Mouse (Mus musculus): Measurements from ENCODE around the gene S100z. TPM values are rescaled to one million over a fixed set of nuclear protein-coding genes. Genes with fewer than 3 reads are reported as not detected.

The S100z gene
- polyA plus RNA-seq, 1 experiment from 2014 or later, result not detected

GRCm38 (mm10) chr13:95493296-95493695 lies 14.8 kb upstream of the S100z start:
- Histone ChIP-seq H3K4me2 (replicated peaks) (no peak overlapping the region), H3K27me3 (0 out of 2 replicates have a peak, but pooled peaks cover 4% of the 10 kb centered on the region), H3K4me3 (no peak overlapping the region), H3K36me3 (no peaks in the 10 kb centered on the region), H3K9ac (replicated peaks) (no peak overlapping the region), H3K9me3 (no peaks in the 10 kb centered on the region), H3K4me1 (peaks cover 5% of the 10 kb centered on the region; the same call in 1 of the 2 replicates), H3K27ac (replicated peaks) (no peak overlapping the region)
- no peak for ATAC-seq (ENCODE audit: low FRiP score, low read depth)
- WGBS, result 75% methylated on average over 5 of the region's 5 CpGs

GRCm38 (mm10) chr13:95491327-95491726 lies 12.8 kb upstream of the S100z start:
- no peaks in the 10 kb centered on the region for H3K9me3 ChIP-seq
- no peak overlapping the region for H3K4me2 ChIP-seq (replicated peaks)
- no peaks in the 10 kb centered on the region for H3K36me3 ChIP-seq
- WGBS, result 57% methylated on average over 11 of the region's 11 CpGs
- H3K27me3 ChIP-seq, result 0 out of 2 replicates have a peak, but pooled peaks cover 4% of the 10 kb centered on the region
- no peak overlapping the region for H3K4me3 ChIP-seq
- H3K27ac ChIP-seq (replicated peaks), result no peak overlapping the region
- ATAC-seq (ENCODE audit: low FRiP score, low read depth), result no peak
- no peak overlapping the region for H3K9ac ChIP-seq (replicated peaks)
- H3K4me1 ChIP-seq, result no peaks in the 10 kb centered on the region

DNA sequence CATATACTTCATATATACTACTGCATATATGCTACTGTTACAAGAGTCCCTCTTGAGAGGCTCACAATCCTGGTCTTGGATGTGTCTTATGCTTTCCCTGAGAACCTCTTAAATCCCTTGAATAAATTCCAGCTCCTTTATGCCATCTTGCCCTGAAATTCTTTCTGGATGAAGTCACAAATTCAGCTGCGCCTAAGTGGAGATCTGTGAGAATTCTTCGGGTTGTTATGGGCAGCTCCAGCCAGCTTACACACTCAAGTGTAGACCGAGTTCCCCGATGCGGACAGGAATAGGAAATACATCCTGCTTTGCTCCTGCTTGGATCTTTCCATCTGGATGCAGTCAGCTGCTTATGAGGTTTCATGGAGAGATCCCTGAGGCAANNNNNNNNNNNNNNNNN lies 6.1 kb upstream of the S100z start:
- Histone ChIP-seq H3K27me3 (peaks cover 8% of the 10 kb centered on the region; the same call in 1 of the 2 replicates), H3K9me3 (no peaks in the 10 kb centered on the region), H3K9ac (replicated peaks) (no peak overlapping the region), H3K36me3 (no peaks in the 10 kb centered on the region), H3K4me1 (0 out of 2 replicates have a peak, but pooled peaks cover 3% of the 10 kb centered on the region), H3K4me3 (no peak overlapping the region), H3K4me2 (replicated peaks) (no peak overlapping the region), H3K27ac (replicated peaks) (no peak overlapping the region)
- 54% methylated on average over 5 of the region's 5 CpGs for WGBS
- no peak for ATAC-seq (ENCODE audit: low FRiP score, low read depth)

DNA sequence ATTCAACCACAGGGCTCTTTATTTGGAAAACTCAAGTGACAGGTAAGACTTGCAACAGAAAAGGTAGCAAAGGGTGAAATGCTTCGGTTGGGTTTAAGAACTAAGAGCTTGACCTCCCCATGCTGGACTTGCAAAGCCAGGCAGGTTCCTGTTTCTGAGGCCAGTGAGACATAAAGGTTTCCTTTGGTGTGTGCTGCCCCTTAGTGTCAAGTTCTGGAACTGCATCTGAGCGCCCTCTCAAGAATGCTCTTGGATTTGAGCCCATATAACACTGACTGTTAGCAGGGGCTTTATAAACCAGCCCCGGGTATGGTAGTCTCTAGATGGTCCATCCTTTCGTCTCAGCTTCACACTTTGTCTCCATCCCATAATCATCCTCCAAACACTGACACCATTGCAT lies 2.9 kb upstream of the S100z start:
- H3K4me2 ChIP-seq (replicated peaks), result no peak overlapping the region
- no peaks in the 10 kb centered on the region for H3K36me3 ChIP-seq
- H3K4me3 ChIP-seq, result no peak overlapping the region
- 18% methylated on average over 4 of the region's 4 CpGs for WGBS
- no peaks in the 10 kb centered on the region for H3K9me3 ChIP-seq
- peak; percentile 34; the same call in 1 of the 2 replicates for ATAC-seq (ENCODE audit: low FRiP score, low read depth)
- H3K4me1 ChIP-seq, result 0 out of 2 replicates have a peak, but pooled peaks cover 3% of the 10 kb centered on the region
- H3K27ac ChIP-seq (replicated peaks), result no peak overlapping the region
- H3K27me3 ChIP-seq, result peaks cover 8% of the 10 kb centered on the region; the same call in 1 of the 2 replicates
- no peak overlapping the region for H3K9ac ChIP-seq (replicated peaks)

DNA sequence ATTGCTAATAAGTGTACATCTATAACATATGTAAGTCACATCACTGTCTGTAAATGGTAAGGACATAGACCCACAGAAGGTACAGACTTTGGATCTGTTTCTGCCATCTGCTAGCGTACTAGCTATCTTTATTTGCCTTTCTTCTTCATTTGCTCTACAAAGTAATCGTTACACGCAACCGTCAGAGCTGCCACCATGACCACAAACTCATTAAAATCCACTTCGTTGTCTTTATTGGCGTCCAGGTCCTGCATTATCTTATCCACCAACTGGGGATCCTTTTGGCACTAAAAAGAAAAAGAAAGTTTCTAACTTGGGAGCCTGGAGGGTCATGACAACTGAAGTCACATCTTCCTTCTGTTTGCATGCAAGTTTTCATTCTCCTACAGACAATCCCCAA lies 1.3 kb downstream of the S100z start:
- WGBS, result 87% methylated on average over 6 of the region's 6 CpGs
- H3K36me3 ChIP-seq, result no peaks in the 10 kb centered on the region
- no peaks in the 10 kb centered on the region for H3K4me1 ChIP-seq
- H3K27me3 ChIP-seq, result peaks cover 8% of the 10 kb centered on the region; the same call in 1 of the 2 replicates
- H3K27ac ChIP-seq (replicated peaks), result no peak overlapping the region
- no peak overlapping the region for H3K9ac ChIP-seq (replicated peaks)
- H3K4me2 ChIP-seq (replicated peaks), result no peak overlapping the region
- no peaks in the 10 kb centered on the region for H3K9me3 ChIP-seq
- ATAC-seq (ENCODE audit: low FRiP score, low read depth), result no peak
- H3K4me3 ChIP-seq, result no peak overlapping the region

- no peak overlapping the region for H3K4me3 ChIP-seq
- H3K27me3 ChIP-seq, result peaks cover under 1% of the 10 kb centered on the region; the same call in 1 of the 2 replicates
- no peaks in the 10 kb centered on the region for H3K9me3 ChIP-seq
- H3K36me3 ChIP-seq, result no peaks in the 10 kb centered on the region
- no peak for ATAC-seq (ENCODE audit: low FRiP score, low read depth)
- no peak overlapping the region for H3K4me2 ChIP-seq (replicated peaks)
- no peaks in the 10 kb centered on the region for H3K4me1 ChIP-seq
- WGBS, result 76% methylated on average over 7 of the region's 7 CpGs
- H3K9ac ChIP-seq (replicated peaks), result no peak overlapping the region
- H3K27ac ChIP-seq (replicated peaks), result no peak overlapping the region
Measured at GRCm38 (mm10) chr13:95475124-95475523, 3.4 kb downstream of the S100z start.

GRCm38 (mm10) chr13:95474294-95474693 lies 4.2 kb downstream of the S100z start:
- no peaks in the 10 kb centered on the region for H3K9me3 ChIP-seq
- H3K9ac ChIP-seq (replicated peaks), result no peak overlapping the region
- H3K27me3 ChIP-seq, result no peaks in the 10 kb centered on the region; the same call in 1 of the 2 replicates
- ATAC-seq (ENCODE audit: low FRiP score, low read depth), result no peak
- no peak overlapping the region for H3K4me2 ChIP-seq (replicated peaks)
- H3K27ac ChIP-seq (replicated peaks), result no peak overlapping the region
- no peak overlapping the region for H3K4me3 ChIP-seq
- 87% methylated on average over 3 of the region's 3 CpGs for WGBS
- H3K4me1 ChIP-seq, result no peaks in the 10 kb centered on the region
- H3K36me3 ChIP-seq, result no peaks in the 10 kb centered on the region

- Histone ChIP-seq H3K27ac (replicated peaks) (no peak overlapping the region), H3K36me3 (no peaks in the 10 kb centered on the region), H3K27me3 (no peaks in the 10 kb centered on the region), H3K9ac (replicated peaks) (no peak overlapping the region), H3K4me3 (no peak overlapping the region), H3K4me2 (replicated peaks) (no peak overlapping the region), H3K9me3 (no peaks in the 10 kb centered on the region), H3K4me1 (no peaks in the 10 kb centered on the region)
- ATAC-seq (ENCODE audit: low FRiP score, low read depth), result no peak
- 59% methylated on average over 2 of the region's 2 CpGs for WGBS
Measured at GRCm38 (mm10) chr13:95470970-95471369, 7.6 kb downstream of the S100z start.

DNA sequence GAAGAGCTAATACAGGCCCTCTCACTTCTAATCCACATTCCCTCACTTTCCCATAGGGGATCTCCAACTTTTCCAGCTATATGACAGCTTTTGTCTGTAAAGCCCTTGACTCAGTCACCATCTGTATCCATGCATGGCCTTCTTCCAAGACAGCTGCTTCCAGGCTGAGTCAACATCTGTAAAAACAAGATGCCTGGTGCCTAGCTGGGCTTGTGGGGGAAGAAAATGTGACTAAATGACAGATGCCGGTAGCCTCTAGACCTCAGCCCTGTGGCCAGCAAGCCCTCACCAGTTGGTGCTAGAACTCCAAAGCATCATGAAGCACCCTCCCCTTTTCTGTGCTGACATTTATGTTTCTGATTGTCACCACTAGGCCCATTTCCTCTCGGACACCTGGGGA lies 27.0 kb downstream of the S100z start:
- no peaks in the 10 kb centered on the region for H3K27me3 ChIP-seq
- no peak overlapping the region for H3K27ac ChIP-seq (replicated peaks)
- H3K36me3 ChIP-seq, result no peaks in the 10 kb centered on the region
- 92% methylated on average over 2 of the region's 2 CpGs for WGBS
- no peak for ATAC-seq (ENCODE audit: low FRiP score, low read depth)
- H3K4me3 ChIP-seq, result no peak overlapping the region
- no peak overlapping the region for H3K4me2 ChIP-seq (replicated peaks)
- H3K9me3 ChIP-seq, result no peaks in the 10 kb centered on the region
- H3K9ac ChIP-seq (replicated peaks), result no peak overlapping the region
- no peaks in the 10 kb centered on the region for H3K4me1 ChIP-seq

DNA sequence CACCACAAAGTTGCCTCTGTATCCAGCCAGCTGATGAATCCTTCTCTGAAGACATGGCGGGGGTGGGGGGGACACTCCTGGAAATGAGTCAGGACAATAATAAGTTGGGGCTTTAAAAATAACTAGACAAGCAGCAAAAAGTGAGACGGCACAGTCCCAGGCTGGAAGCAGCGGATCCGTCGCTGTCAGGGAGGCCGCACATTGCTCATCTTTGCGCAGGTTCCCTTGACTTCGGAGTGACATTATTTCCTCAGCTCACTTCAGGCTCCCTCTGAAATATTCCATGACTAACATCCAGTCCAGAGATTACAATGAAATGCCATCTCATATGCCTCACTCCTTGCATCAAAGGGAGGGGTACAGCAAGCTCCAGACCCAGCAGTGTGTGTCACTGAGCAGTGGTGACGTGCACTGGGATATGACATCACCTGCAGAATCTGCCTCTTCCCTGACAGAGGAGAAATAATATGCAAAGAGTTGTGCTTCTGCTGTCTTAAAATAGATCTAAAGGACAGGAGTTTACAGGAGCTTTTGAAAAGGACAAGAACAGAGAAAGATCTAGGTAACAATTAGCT lies 27.8 kb downstream of the S100z start:
- no peak for ATAC-seq (ENCODE audit: low FRiP score, low read depth)
- Histone ChIP-seq H3K36me3 (no peaks in the 10 kb centered on the region), H3K4me1 (no peaks in the 10 kb centered on the region), H3K9ac (replicated peaks) (no peak overlapping the region), H3K9me3 (no peaks in the 10 kb centered on the region), H3K27me3 (peaks cover 6% of the 10 kb centered on the region; the same call in 1 of the 2 replicates), H3K4me2 (replicated peaks) (no peak overlapping the region), H3K27ac (replicated peaks) (no peak overlapping the region), H3K4me3 (no peak overlapping the region)
- WGBS, result 91% methylated on average over 9 of the region's 9 CpGs

- Histone ChIP-seq H3K27me3 (peaks cover 16% of the 10 kb centered on the region), H3K36me3 (no peaks in the 10 kb centered on the region), H3K4me2 (replicated peaks) (no peak overlapping the region), H3K4me3 (no peak overlapping the region), H3K27ac (replicated peaks) (no peak overlapping the region), H3K4me1 (no peaks in the 10 kb centered on the region), H3K9ac (replicated peaks) (no peak overlapping the region), H3K9me3 (no peaks in the 10 kb centered on the region)
- WGBS, result 85% methylated on average over 3 of the region's 3 CpGs
- ATAC-seq (ENCODE audit: low FRiP score, low read depth), result no peak
Measured at GRCm38 (mm10) chr13:95449730-95450129, 28.8 kb downstream of the S100z start.

DNA sequence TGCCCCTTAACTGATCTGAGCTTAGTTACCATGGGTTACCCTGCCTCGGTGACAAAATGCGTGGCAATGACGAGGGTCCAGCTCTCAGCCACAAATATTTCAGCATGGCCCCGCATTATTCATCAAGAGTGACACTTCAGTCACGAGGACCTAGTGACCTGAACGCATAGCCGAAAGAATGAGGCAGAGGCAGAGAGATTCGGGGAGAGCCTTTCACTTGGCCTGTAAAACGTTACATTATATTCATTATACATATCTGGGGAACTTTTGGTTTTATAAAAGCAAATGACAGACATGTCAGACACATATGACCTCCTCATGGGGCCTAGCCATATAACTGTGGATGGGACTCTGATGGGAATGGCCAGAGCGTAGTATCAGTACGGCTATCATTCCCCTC lies 33.7 kb downstream of the S100z start, which contains the start of gene Crhbp:
Gene Crhbp (minus strand): TSS at position 101 of the 400 bp plus-strand sequence.
- no peak for ATAC-seq (ENCODE audit: low FRiP score, low read depth)
- peak within 1 kb of the TSS; percentile 52 for H3K4me3 ChIP-seq
- peak within 1 kb of the TSS; percentile 57; the same call in 1 of the 2 replicates for H3K9ac ChIP-seq (replicated peaks)
- no peaks in the 10 kb centered on the region for H3K36me3 ChIP-seq
- H3K27ac ChIP-seq (replicated peaks), result no peak within 1 kb of the TSS
- no peaks in the 10 kb centered on the region for H3K9me3 ChIP-seq
- H3K4me2 ChIP-seq (replicated peaks), result peak within 1 kb of the TSS; percentile 95
- H3K27me3 ChIP-seq, result peaks cover 44% of the 10 kb centered on the region
- peaks cover 17% of the 10 kb centered on the region for H3K4me1 ChIP-seq
- 43% methylated on average over 11 of the region's 11 CpGs for WGBS
